Mouse (Mus musculus): Measurements from ENCODE around the gene Olfr668.

DNA sequence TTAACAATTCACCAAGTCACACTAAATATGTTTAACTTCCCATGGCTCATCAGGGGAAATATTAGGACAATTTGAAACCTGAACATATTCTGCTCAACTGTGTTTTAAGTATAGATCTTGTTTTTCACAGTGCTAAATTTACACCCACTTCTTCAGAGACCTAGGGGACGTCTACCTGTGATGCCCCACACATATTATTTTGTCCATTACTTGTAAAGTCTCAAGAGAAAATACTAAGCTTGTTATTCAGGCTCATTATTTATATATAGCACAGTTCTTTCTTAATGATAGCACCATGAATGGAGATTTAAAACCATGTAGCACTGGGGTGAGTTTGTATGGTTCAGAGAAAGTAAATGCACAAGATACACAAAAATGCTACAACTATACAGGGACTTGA, 50.1 kb downstream of the Olfr668 start, which contains the start of gene Olfr665:
- TF ChIP-seq CTCF (IDR thresholded peaks at IDR 0.05; ENCODE audit: low read depth), result no peak
- TF ChIP-seq EP300 (IDR thresholded peaks at IDR 0.05; ENCODE audit: low read depth), result no peak
